Mouse (Mus musculus) brown adipose tissue, adult 24 weeks (tissue): Measurements from ENCODE around the gene Mageb3. TPM values are rescaled to one million over a fixed set of nuclear protein-coding genes. Genes with fewer than 3 reads are reported as not detected.
"Not testable (repeated sequence)": the region's sequence is repeated elsewhere in the genome, so short reads cannot be mapped to it uniquely, and the experiment has no call there.

Experiments used
- H3K27ac ChIP-seq: fragments of 200-500 bp; replicated peaks from 2 replicates; pipeline ENCODE4 v1.5.1; 2012; ENCODE audit warnings: low read depth, mild to moderate bottlenecking, low read length
- H3K4me1 ChIP-seq: fragments of 200-500 bp; 2 replicates; pipeline ENCODE4 v1.6.1; 2012; ENCODE audit warnings: low read length, mixed read lengths; ENCODE audit not compliant: control insufficient read depth, insufficient read depth, insufficient read length
- H3K4me3 ChIP-seq: fragments of 200-500 bp; 2 replicates; pipeline ENCODE4 v1.5.1; 2012; ENCODE audit warnings: low read depth, mild to moderate bottlenecking, low read length, moderate library complexity; ENCODE audit not compliant: insufficient read depth
- polyA plus RNA-seq: library from polyadenylated mRNA; stranded (reverse); fragments of >200 nt; gene quantifications from 2 replicates; pipeline ENCODE4 v1.2.4, GENCODE M21; 2012; ENCODE audit not compliant: missing spikeins, insufficient read depth, insufficient read length

Mageb3 gene
- not detected in 2 replicates for polyA plus RNA-seq

DNA sequence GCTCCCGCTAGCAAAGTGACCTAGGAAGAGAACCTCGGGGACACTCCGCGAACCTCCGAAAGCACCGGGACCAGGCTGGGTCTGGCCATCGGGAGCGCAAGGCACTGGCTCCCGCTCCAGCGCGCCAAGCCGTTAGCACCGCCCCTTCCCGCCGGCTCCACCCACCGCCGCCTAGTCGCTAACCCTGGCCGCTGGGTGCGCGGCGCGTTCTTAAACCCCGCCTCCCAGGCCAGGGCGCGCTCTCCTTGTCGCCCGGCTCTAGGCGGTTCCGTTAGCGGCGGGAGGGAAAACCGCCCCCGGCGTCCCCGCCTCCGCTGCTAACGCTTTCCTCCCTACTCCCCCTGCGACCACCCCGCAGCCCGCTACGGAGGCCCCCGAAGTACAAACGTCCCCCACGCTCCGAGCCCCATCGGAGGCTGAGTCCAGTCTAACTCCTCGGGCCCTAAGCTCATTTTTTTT, at the start of gene Mageb3, which contains the start of gene Ctdspl2:
TSS of gene Mageb3 (minus strand) at position 328 of the 459 bp plus-strand sequence.
TSS of gene Ctdspl2 (plus strand) at position 237 of the 459 bp plus-strand sequence.
- peaks cover 2% of the 10 kb centered on the region; the same call in 1 of the 2 replicates for H3K4me1 ChIP-seq
- peak within 1 kb of the TSS; percentile 98 for H3K27ac ChIP-seq
- peak within 1 kb of the TSS; percentile 92 for H3K4me3 ChIP-seq

DNA sequence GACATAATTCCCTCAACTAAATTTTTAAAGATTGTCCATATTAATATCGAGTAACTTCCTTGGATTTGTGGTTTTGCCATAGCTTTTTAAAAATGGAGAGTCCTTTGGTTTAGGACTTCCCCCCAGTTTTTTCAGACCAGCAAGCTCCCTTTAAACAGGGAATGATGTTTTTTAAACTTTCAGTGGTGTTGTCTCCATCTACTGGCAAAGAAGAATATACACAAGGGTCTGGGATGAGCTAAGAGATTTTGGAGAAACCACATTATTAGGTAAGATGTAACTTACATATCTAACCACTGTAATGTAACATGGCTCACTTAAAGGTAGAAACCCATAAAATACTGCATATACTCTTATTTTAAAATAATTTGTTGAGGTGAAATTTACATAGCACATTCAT, 39.8 kb upstream of the Mageb3 start:
- no peaks in the 10 kb centered on the region for H3K4me1 ChIP-seq
- H3K4me3 ChIP-seq, result no peak overlapping the region
- no peak overlapping the region for H3K27ac ChIP-seq

DNA sequence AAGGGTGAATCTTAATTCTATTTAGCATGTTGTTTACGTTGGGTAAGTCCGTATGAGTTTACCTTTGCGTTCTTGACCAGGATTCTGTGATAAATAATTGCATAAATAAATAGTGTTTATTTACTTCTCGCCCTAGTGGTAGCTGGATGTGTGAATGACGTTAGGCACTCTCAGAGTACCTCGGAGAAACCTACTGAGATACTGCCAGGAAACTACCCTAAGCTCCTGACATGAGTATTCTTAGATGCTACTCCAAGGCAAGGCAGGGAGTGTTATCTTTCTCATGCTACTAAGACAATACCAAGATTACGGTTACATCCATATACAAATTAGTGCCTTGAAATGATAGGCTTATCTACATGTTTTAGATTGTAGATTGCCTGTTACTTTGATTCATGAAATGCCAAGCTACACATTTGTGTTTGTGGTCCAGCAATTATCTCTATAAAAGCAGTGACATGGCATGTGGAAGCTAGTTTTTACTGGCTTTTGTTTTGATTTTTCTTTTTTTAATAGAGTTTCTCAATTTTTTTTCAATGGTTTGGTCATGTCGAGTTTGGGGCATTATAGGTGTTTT, 1.4 kb upstream of the Mageb3 start:
- Histone ChIP-seq H3K4me1 (peaks cover 2% of the 10 kb centered on the region; the same call in 1 of the 2 replicates), H3K4me3 (peak overlapping the region; percentile 92), H3K27ac (no peak overlapping the region)

DNA sequence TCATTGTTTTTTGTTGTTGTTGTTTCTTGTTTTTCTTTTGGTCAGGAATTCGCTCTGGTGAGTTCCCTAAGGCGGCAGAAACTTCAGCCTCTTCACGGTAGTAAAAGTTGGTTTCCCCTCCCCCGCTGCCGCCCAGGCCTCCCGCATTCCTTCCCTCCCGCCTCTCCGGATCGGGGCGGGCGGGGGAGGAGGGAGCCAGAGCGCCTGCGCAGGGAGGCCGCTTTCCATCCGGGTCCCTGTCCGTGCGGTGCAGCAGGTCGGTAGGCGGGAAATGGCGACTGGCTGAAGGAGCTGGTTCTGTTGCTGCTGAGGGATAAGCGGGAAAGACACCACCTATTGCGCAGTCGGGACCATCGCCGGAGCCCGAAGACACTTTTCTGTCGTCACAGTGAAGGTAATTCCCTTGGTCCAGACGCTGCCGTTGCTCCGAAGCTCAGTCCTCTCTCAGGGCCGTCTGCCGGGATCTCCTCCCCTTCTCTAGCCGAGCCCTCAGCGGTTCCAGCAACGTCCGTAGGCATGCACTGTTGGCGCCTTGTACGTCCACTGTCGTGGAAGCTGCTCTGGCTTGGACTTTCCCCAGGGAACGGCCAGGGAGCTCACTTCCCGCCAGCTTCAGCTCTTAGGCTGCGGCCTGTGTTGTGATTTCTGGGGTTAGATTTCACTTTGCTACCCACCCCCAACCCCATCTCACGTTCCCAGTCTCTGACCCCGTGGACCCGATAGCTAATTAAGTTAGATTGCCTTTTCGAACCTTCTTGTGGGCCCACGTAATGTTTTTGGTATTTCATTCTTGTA, 529 bp upstream of the Mageb3 start:
- H3K27ac ChIP-seq, result peak overlapping the region; percentile 98
- H3K4me1 ChIP-seq, result peaks cover 2% of the 10 kb centered on the region; the same call in 1 of the 2 replicates
- H3K4me3 ChIP-seq, result peak overlapping the region; percentile 92

DNA sequence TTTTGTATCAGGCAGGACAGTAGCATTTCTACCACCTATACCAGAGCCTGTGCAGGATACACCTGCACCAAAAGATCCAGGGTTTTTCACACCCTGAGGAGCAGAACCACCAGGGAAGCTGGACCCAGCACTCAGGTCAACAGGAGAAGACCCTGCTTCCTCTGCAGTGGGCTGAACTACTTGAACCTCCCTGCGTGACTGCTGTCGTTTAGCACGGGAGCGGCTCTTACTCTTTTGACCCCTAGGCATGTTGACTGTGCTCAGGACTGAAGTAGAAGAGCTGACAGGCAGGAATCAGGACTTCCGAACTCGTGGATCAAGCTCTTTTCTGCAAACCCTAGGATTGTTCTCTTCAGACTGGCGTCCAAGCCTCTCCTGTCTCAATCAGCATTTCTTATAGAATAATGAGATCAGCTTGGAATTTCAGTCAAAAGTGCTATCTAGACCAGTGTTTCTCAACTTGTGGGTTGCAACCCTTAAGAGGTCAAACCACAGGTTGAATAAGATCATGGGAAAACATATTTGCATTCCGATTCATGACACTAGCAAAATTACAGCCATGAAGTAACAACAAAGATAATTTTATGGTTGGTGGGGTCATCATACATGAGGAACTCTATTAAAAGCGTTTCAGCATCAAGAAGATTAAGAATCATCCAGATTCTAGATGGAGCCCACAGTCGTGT, 778 bp downstream of the Mageb3 start:
- Histone ChIP-seq H3K27ac (0 out of 2 replicates have a peak overlapping the region, but pooled peaks have one; percentile 23), H3K4me3 (peak overlapping the region; percentile 92), H3K4me1 (peaks cover 2% of the 10 kb centered on the region; the same call in 1 of the 2 replicates)

DNA sequence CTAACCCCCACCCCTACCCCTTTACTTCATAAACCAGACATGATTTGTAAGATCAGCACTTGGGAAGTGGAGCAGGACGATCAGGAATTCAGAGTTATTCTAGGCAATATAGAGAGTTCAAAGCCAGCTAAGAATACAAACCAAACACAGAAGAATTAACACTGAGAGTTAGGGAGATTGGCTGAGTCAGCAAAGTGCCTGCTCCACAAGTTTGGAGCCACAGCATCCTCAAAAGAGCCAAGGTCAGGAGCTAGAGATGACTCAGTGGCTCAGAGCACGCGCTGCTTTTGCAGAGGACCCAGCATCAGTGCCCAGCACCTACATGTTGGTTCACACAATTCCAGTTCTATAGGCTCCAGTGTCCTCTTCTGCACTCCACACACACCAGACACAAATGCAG, 12.5 kb downstream of the Mageb3 start:
- no peaks in the 10 kb centered on the region for H3K4me1 ChIP-seq
- H3K4me3 ChIP-seq, result no peak overlapping the region

DNA sequence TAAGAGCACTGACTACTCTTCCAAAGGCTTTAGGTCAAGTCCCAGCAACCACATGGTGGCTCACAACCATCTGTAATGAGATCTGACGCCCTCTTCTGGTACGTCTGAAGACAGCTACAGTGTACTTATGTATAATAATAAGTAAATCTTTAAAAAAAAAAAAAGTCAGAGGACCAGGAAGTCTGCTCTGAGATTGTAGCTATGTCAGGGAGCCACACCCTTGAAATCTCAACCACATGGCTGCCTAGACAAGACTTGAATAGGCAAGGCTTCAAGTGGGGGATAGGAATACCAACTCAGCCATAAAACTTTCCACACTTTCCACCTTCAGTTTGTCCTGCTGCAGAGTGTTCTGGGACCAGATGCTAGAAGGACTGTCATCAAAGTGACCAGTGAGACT, 18.3 kb downstream of the Mageb3 start:
- H3K27ac ChIP-seq, H3K4me3 ChIP-seq, H3K4me1 ChIP-seq: not testable (repeated sequence)

More for the DNA sequence above, 12.5 kb downstream of the Mageb3 start:
- no peak overlapping the region for H3K27ac ChIP-seq

DNA sequence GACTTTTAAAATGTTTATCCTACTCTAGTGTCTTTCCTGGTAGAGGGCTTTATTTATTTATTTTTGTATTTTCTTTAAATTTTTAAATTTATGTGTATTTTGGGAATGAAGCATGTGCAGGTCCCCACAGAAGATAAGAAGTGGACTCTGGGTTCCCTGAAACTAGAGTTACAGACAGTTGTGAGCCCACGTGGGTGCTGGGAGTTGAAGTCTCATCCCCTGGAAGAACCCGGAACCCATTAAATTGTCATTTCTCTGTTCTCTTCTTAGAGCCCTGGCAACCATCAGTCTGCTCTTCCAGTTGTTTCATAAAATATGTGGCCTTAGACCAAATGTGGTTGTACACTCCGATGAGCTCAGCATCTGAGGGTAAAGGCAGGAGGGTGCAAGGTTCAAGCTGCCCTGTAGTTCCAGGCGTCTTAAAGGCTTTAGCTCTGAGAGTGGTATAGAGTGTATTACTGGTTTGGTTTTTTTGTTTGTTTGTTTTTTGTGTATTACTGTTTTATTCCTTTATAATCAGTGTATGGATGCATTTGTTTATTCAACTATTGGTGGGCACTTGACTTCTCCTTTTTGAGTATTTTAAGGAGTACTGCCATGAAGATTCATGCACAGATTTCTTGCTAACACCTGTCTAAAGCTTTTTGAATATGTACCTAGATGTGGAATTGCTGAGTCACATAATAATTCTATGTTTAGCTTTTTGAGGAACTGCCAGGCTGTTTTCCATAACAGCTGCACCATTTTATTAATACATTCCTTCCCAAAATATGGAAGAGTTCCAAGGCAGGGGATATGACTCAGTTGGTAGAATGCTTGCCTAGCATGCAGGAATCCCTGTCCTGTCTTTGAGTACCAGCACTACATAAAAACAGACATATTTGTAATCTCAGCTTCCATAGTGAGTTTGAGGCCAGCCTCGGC, 39.6 kb downstream of the Mageb3 start:
- no peak overlapping the region for H3K4me3 ChIP-seq

DNA sequence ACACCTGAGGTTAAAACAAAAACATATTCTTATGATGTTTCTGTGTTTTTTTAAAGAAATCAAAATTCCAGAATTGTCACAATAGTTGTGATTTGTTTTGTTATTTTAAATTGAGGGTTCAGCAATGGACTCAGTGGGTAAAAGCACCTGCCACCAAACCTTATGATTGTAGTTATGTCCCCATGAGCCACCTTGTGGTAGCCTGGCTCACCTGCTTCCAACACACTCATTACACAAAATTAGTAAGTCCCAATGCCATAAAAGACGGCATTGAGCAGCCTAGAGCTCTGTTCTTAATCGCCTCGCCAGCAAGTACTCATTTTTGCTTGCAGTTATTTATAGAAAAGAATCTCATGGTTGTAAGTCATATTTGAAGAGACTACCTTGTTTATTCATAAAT, 45.9 kb downstream of the Mageb3 start:
- H3K27ac ChIP-seq, result no peak overlapping the region
- no peaks in the 10 kb centered on the region for H3K4me1 ChIP-seq
- H3K4me3 ChIP-seq, result no peak overlapping the region

More for the DNA sequence above, 39.6 kb downstream of the Mageb3 start:
- Histone ChIP-seq H3K27ac (no peak overlapping the region), H3K4me1 (no peaks in the 10 kb centered on the region)

Other genes with a start within 250 kb of the Mageb3 start
- gene Frmd5, start 149.0 kb downstream of the Mageb3 start, polyA plus RNA-seq, result 0.55 TPM in 1 of 2 replicates, not detected in the other
- 2.6 and 2.9 TPM in 2 replicates for gene Casc4, start 89.1 kb downstream of the Mageb3 start, polyA plus RNA-seq
- gene Ctdspl2, start 91 bp downstream of the Mageb3 start, polyA plus RNA-seq, result 5.9 and 6.5 TPM in 2 replicates
- 6.8 and 9.9 TPM in 2 replicates for gene Eif3j1, start 72.5 kb upstream of the Mageb3 start, polyA plus RNA-seq
- 6.1 and 7.8 TPM in 2 replicates for gene Spg11, start 162.3 kb upstream of the Mageb3 start, polyA plus RNA-seq
- gene B2m, start 191.6 kb upstream of the Mageb3 start, polyA plus RNA-seq, result 1,264 and 2,088 TPM in 2 replicates
- gene Trim69, start 204.6 kb upstream of the Mageb3 start, polyA plus RNA-seq, result not detected in 2 replicates
- not detected in 2 replicates for gene Patl2, start 230.1 kb upstream of the Mageb3 start, polyA plus RNA-seq
- not detected in 2 replicates for gene Terb2, start 230.2 kb upstream of the Mageb3 start, polyA plus RNA-seq